In the genomic region with DNA sequence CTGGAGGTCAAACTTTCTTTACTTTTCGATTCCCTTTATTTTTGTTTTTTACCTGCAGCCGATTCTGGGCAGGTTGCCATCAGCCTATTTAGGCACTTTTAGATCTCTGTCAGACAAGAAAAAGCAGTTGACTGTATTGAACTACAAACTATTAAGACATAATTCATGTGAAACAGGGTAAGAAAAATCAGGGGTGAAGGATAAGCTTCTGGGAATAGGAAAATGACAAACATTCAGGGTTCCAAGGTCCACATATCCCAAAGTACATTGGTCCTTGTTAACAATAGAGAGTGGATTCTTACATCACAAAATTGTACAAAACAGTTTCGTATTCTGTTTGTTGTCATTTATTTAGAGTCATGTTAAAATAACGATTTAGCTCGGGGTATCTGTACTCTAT, we compare ENCODE assay signal across 26 mouse cellular contexts.
"Had no signal": no experiment of that assay in that cellular context is flagged by ENCODE, and none has a peak within 500 bp of the region (broad histone marks: within the 10 kb centered on the region; RNA-seq: fewer than 3 reads in every experiment).

No protein-coding gene starts in this region.

- DNase-seq: cerebellum, adult 9-10 months; cerebellum, adult 9-11 months; cerebellum, postnatal 14 days; cerebellum, postnatal 25 days; cerebellum, postnatal 36 days; embryo, embryonic 11 days; forebrain, postnatal 0 days; gastrocnemius, adult 2 months; gastrocnemius, postnatal 10 days; gastrocnemius, postnatal 14 days; gastrocnemius, postnatal 25 days; gastrocnemius, postnatal 36 days; heart, adult 11 months; heart, adult 18-20 months; heart, adult 2 months had no signal

- H3K9ac ChIP-seq: embryonic facial prominence, embryonic 12.5 days; embryonic facial prominence, embryonic 13.5 days; embryonic facial prominence, embryonic 15.5 days; forebrain, embryonic 12.5 days; forebrain, embryonic 13.5 days; forebrain, embryonic 15.5 days; forebrain, postnatal 0 days had no signal

- H3K4me2 ChIP-seq: embryonic facial prominence, embryonic 12.5 days; embryonic facial prominence, embryonic 13.5 days; embryonic facial prominence, embryonic 15.5 days; forebrain, embryonic 12.5 days; forebrain, embryonic 13.5 days; forebrain, embryonic 15.5 days had no signal

- H3K36me3 ChIP-seq: embryonic facial prominence, embryonic 10.5 days; embryonic facial prominence, embryonic 12.5 days; embryonic facial prominence, embryonic 13.5 days; embryonic facial prominence, embryonic 15.5 days; forebrain, embryonic 10.5 days; forebrain, embryonic 12.5 days; forebrain, embryonic 15.5 days had no signal

- ATAC-seq: forebrain, embryonic 13.5 days; forebrain, embryonic 14.5 days; forebrain, embryonic 15.5 days; forebrain, embryonic 16.5 days; forebrain, postnatal 0 days had no signal

- H3K4me3 ChIP-seq: embryonic facial prominence, embryonic 10.5 days; embryonic facial prominence, embryonic 12.5 days; embryonic facial prominence, embryonic 13.5 days; embryonic facial prominence, embryonic 15.5 days; erythroblast, embryonic 14.5 days; forebrain, embryonic 10.5 days; forebrain, embryonic 12.5 days; forebrain, embryonic 13.5 days; forebrain, embryonic 15.5 days; gastrocnemius, adult 2 months; heart, adult 2 months had no signal

- H3K9me3 ChIP-seq: embryonic facial prominence, embryonic 10.5 days; embryonic facial prominence, embryonic 12.5 days; embryonic facial prominence, embryonic 13.5 days; embryonic facial prominence, embryonic 15.5 days; forebrain, embryonic 10.5 days; forebrain, embryonic 12.5 days; forebrain, embryonic 13.5 days; forebrain, embryonic 15.5 days had no signal

- H3K27me3 ChIP-seq: embryonic facial prominence, embryonic 12.5 days; embryonic facial prominence, embryonic 13.5 days; embryonic facial prominence, embryonic 15.5 days; forebrain, embryonic 12.5 days; forebrain, embryonic 13.5 days; forebrain, embryonic 15.5 days had no signal

- H3K4me1 ChIP-seq: embryonic facial prominence, embryonic 10.5 days; embryonic facial prominence, embryonic 12.5 days; embryonic facial prominence, embryonic 13.5 days; embryonic facial prominence, embryonic 15.5 days; forebrain, embryonic 10.5 days; forebrain, embryonic 12.5 days; forebrain, embryonic 13.5 days; forebrain, embryonic 15.5 days had no signal

- H3K27ac ChIP-seq: embryonic facial prominence, embryonic 10.5 days; embryonic facial prominence, embryonic 12.5 days; embryonic facial prominence, embryonic 13.5 days; embryonic facial prominence, embryonic 15.5 days; forebrain, embryonic 10.5 days; forebrain, embryonic 12.5 days; forebrain, embryonic 13.5 days; forebrain, embryonic 15.5 days; gastrocnemius, adult 2 months; heart, adult 2 months had no signal
